Mouse (Mus musculus): ENCODE measurements around the gene Ccr10. TPM values are rescaled to one million over a fixed set of nuclear protein-coding genes. Genes with fewer than 3 reads are reported as not detected.
A peak's percentile ranks its signal among the peaks of the same experiment; 100 is the strongest.

The Ccr10 gene
- polyA plus RNA-seq, 1 experiment from 2014 or later = 0.10 TPM

DNA sequence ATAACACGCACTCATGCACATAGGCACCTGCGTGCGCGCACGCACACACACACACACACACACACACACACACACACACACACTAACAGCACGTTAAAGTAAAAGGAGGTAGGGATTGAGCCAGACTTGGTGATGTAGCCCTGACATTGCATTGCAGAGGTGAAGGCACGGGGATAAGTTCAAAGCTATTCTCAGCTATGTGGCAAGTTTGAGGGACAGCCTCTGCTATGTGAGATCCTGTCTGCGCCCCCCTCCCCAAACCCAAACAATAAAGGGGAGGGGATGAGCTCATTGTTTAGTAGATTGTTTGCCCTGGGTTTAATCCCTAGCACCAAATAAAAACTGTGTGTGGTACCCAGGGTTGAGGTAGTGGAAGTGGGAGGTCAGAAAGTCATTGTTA, 34.2 kb downstream of the Ccr10 start:
- Histone ChIP-seq H3K4me1 (peaks cover 17% of the 10 kb centered on the region), H3K36me3 (no peaks in the 10 kb centered on the region), H3K9me3 (no peaks in the 10 kb centered on the region), H3K9ac (replicated peaks) (no peak overlapping the region), H3K27ac (replicated peaks) (no peak overlapping the region), H3K4me3 (no peak overlapping the region), H3K4me2 (replicated peaks) (no peak overlapping the region), H3K27me3 (peaks cover 13% of the 10 kb centered on the region)
- no peak for ATAC-seq (ENCODE audit: low FRiP score, low read depth)
- WGBS = 79% methylated on average over 8 of the region's 8 CpGs

DNA sequence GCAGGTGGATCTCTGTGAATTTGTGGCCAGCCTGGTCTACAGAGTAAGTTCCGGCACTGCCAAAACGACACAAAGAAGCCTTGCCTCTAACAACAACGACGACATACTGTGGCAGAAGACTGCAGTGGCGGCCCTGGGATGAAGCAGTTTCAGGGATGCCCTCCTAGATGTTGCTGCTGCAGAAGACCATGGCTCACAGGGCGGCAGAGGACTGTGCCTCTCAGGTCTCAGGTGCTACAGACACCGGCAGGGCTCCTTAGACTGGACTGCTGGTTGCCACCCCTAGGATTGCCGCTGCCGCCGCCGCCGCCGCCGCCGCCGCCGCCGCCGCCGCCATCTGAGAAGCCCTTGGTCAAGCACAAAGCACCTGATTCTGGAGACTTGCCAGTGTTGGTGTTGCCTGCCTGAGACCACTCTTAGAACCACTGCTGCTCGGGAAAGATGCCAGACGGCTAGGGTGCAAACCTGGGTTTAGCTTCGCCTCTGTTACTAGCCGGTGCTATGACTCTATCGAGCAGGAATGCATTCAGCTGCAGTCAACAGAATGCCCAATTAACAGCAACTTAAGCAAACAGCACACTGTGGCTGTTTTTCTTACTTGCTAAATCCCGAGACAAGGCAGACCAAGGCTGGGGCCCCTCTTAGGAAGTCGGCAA, 35.0 kb downstream of the Ccr10 start:
- peaks cover 13% of the 10 kb centered on the region for H3K27me3 ChIP-seq
- ATAC-seq (ENCODE audit: low FRiP score, low read depth) = no peak
- H3K27ac ChIP-seq (replicated peaks) = no peak overlapping the region
- peak overlapping the region; percentile 24 for H3K4me3 ChIP-seq
- H3K9ac ChIP-seq (replicated peaks) = no peak overlapping the region
- H3K9me3 ChIP-seq = no peaks in the 10 kb centered on the region
- H3K36me3 ChIP-seq = no peaks in the 10 kb centered on the region
- H3K4me1 ChIP-seq = peaks cover 17% of the 10 kb centered on the region
- 41% methylated on average over 27 of the region's 27 CpGs for WGBS
- peak overlapping the region; percentile 42 for H3K4me2 ChIP-seq (replicated peaks)

DNA sequence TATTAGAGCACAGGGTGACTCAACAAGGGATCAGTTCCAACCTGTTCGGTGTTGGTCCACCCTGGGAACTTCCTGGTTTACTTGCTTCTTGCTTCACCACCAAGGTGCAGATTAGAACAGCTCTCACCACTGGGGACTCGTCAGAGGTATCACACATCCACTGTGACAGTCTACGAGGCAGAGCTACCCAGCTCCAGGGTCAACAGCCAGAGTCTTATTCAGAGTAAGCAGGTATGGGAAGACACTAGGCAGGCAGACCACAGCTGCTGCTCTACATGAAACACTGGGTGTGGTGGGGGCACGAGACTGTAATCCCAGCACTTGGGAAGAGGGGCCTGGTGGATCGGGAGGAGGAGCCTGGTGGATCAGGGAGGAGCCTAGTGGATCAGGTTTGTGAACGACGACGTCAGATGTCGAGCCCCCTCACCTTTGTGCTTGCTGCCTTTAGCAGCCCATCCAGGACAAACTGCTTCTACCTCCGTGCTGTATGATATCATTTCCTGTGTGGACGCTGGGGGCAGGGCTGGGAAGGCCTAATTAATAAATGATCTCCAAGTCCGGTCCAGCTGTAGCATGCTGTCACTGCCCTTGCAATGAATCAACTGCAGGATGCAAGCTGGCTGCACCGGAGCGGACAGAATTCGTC, 36.6 kb downstream of the Ccr10 start:
- no peak; the same call in 1 of the 2 replicates for ATAC-seq (ENCODE audit: low FRiP score, low read depth)
- Histone ChIP-seq H3K27ac (replicated peaks) (peak overlapping the region; percentile 35), H3K36me3 (no peaks in the 10 kb centered on the region), H3K4me3 (peak overlapping the region; percentile 14; the same call in 1 of the 2 replicates), H3K4me1 (peaks cover 13% of the 10 kb centered on the region), H3K4me2 (replicated peaks) (peak overlapping the region; percentile 32), H3K9ac (replicated peaks) (peak overlapping the region; percentile 11; the same call in 1 of the 2 replicates), H3K27me3 (peaks cover 13% of the 10 kb centered on the region), H3K9me3 (no peaks in the 10 kb centered on the region)
- WGBS = 29% methylated on average over 15 of the region's 15 CpGs

DNA sequence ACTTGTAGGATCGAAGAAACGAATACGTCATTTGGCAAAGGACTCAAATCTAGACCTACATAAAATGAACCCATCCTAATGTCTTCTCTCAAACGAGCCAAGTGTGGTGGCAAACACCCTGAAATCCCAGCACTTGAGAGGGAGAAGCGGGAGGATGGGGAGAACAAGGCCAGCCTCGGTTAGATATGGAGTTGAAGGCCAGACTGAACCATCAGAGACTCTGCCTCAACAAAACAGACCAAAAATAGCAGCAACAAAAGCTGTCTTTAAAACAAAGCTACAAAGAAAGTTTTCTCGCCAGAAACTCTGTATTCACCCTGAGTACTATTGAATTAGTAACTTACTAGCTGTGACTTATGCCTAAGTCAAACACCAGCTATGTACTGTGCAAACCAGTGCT, 38.2 kb downstream of the Ccr10 start:
- Histone ChIP-seq H3K9me3 (no peaks in the 10 kb centered on the region), H3K4me1 (peaks cover 9% of the 10 kb centered on the region; the same call in 1 of the 2 replicates), H3K36me3 (no peaks in the 10 kb centered on the region), H3K27ac (replicated peaks) (no peak overlapping the region), H3K27me3 (peaks cover 12% of the 10 kb centered on the region), H3K4me3 (no peak overlapping the region), H3K9ac (replicated peaks) (no peak overlapping the region), H3K4me2 (replicated peaks) (no peak overlapping the region)
- WGBS = 84% methylated on average over 7 of the region's 7 CpGs
- ATAC-seq (ENCODE audit: low FRiP score, low read depth) = no peak

DNA sequence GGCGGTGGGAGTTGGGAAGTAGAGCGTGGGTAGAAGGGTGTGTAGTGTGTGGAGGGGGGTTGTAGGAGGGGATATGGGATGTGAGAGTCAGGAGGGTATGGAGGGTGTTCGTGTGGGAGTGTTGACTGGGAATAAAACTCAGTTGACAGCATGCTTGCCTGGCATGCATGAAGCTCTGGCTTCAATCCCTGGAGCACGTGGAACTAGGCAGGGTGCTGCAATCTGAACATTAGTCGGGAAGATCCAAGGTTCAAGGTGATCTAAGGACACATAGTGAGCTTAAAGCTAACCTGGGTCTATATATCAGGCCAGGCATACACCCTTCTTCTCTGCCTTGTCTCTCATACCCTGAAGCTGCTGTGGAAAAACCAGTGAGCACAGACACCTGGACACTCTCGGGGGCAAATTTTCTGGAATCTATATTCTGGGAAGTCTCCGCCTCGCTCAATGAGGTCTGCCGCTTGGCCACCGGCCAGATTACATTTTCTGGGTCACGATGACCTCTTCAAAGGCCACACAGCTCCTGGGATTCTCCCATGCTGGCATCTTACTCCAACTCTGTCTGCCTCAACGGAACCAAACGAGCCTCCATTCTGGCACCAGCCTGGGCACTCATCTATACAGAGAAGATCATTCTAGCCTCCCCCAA, 40.9 kb downstream of the Ccr10 start:
- Histone ChIP-seq H3K9ac (replicated peaks) (no peak overlapping the region), H3K4me3 (no peak overlapping the region), H3K4me1 (peaks cover 6% of the 10 kb centered on the region; the same call in 1 of the 2 replicates), H3K27ac (replicated peaks) (no peak overlapping the region), H3K36me3 (no peaks in the 10 kb centered on the region), H3K27me3 (no peaks in the 10 kb centered on the region; the same call in 1 of the 2 replicates), H3K4me2 (replicated peaks) (no peak overlapping the region), H3K9me3 (no peaks in the 10 kb centered on the region)
- no peak for ATAC-seq (ENCODE audit: low FRiP score, low read depth)
- WGBS = 84% methylated on average over 13 of the region's 13 CpGs

DNA sequence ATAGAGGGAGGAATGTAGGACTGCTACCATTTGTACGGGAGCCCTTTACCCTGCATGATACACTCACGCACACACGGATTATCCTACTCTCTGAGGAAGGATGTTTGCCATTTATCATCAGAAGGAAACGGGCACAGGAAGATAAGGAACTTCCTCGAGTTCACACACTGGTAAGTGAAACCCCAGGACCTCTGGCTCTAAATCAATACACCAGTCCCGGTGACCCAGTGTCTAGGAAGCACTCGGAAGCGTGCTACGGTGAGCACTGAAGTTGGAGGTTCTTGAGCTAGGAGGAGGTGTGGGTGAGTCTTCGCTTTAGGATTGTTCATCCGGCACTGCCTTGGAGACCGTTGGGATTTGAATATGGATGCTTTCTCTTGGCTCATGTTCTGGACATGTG, 42.2 kb downstream of the Ccr10 start:
- no peak overlapping the region for H3K4me2 ChIP-seq (replicated peaks)
- H3K9me3 ChIP-seq = no peaks in the 10 kb centered on the region
- H3K9ac ChIP-seq (replicated peaks) = no peak overlapping the region
- no peaks in the 10 kb centered on the region for H3K4me1 ChIP-seq
- ATAC-seq (ENCODE audit: low FRiP score, low read depth) = no peak
- no peaks in the 10 kb centered on the region; the same call in 1 of the 2 replicates for H3K27me3 ChIP-seq
- H3K27ac ChIP-seq (replicated peaks) = no peak overlapping the region
- H3K4me3 ChIP-seq = no peak overlapping the region
- H3K36me3 ChIP-seq = no peaks in the 10 kb centered on the region
- WGBS = 83% methylated on average over 12 of the region's 12 CpGs

DNA sequence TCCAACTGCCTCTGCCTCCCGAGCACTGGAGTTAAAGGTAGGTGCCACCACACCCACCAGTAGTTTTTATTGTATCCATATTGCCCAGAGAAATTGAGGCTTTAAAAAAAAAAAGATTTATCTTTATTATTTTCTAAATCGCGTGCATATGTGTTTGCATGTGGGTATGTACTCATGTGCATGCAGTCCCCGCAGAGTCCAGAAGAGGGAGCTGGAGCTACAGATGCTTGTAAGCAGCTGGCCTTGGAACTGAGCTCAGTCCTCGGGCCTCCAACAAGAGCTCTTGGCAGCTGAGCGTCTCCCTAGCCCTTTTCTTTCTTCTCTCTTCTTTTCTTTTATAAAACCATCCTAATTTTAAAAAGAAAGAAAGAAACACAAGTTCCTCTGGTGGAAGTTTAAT, 43.5 kb downstream of the Ccr10 start:
- ATAC-seq (ENCODE audit: low FRiP score, low read depth) = no peak
- no peak overlapping the region for H3K9ac ChIP-seq (replicated peaks)
- no peak overlapping the region for H3K27ac ChIP-seq (replicated peaks)
- H3K4me2 ChIP-seq (replicated peaks) = no peak overlapping the region
- no peaks in the 10 kb centered on the region; the same call in 1 of the 2 replicates for H3K27me3 ChIP-seq
- H3K4me1 ChIP-seq = no peaks in the 10 kb centered on the region
- peaks cover 8% of the 10 kb centered on the region for H3K36me3 ChIP-seq
- WGBS = 88% methylated on average over 6 of the region's 6 CpGs
- H3K9me3 ChIP-seq = peaks cover 5% of the 10 kb centered on the region; the same call in 1 of the 2 replicates
- no peak overlapping the region for H3K4me3 ChIP-seq

DNA sequence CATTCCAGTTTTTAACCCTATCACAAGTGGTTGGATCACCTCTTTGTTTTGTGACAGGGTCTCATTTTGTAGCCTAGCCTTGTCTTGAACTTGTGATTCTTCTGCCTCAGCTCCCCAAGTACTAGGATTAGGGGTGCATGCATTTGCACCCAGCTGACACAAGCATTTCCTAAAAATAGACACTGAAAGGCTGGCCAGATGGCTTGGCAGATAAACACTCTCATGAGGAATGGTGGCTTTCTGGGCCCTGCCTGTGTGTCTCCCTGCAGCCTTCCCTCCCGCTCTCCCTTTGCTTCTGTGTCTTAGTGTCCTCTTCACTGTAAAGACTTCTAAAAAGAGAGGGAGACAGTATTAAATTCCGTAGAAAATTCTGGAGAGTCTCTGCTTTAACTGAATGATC, 44.1 kb downstream of the Ccr10 start:
- Histone ChIP-seq H3K27me3 (no peaks in the 10 kb centered on the region; the same call in 1 of the 2 replicates), H3K9ac (replicated peaks) (no peak overlapping the region), H3K4me1 (no peaks in the 10 kb centered on the region), H3K4me2 (replicated peaks) (no peak overlapping the region), H3K4me3 (no peak overlapping the region), H3K36me3 (peaks cover 13% of the 10 kb centered on the region), H3K9me3 (peaks cover 5% of the 10 kb centered on the region; the same call in 1 of the 2 replicates), H3K27ac (replicated peaks) (no peak overlapping the region)
- 96% methylated on average over 2 of the region's 2 CpGs for WGBS
- no peak for ATAC-seq (ENCODE audit: low FRiP score, low read depth)

DNA sequence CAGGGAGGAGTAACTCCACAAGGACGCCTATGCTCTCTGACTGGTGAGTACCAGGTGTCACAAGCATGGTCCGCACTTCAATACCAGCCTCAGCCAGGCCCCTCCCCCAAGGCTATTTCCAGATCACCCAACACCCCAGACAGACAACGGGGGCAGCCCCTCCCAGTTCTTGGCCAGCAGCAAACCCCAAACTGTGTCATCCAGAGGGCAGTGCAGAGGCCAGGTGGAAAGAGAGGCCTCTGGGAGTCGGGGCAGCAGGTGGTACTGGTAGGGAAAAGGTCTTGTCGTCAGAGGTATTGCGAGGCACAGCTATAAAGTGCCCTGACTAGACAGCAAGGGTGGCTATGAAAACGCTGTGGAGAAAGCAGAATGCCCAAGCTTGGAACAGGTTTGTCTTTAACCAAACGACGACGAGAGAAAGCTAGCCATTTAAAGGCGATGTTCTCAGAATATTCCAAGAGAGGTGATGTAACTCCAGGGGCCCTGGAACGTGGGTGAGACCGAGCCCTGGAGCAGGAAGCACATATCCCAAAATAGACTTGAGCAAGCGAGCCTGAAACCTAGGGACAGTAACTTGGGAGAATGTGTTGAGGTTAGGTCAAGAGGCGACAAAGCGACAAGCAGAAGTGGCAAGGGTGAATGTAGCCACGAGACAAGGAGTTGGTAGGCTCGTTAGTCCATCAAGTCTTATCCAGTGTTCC, 45.0 kb downstream of the Ccr10 start:
- WGBS = 53% methylated on average over 18 of the region's 18 CpGs
- Histone ChIP-seq H3K9ac (replicated peaks) (no peak overlapping the region), H3K4me3 (no peak overlapping the region), H3K9me3 (peaks cover 5% of the 10 kb centered on the region; the same call in 1 of the 2 replicates), H3K4me1 (no peaks in the 10 kb centered on the region), H3K36me3 (peaks cover 23% of the 10 kb centered on the region), H3K4me2 (replicated peaks) (no peak overlapping the region), H3K27me3 (no peaks in the 10 kb centered on the region; the same call in 1 of the 2 replicates), H3K27ac (replicated peaks) (no peak overlapping the region)
- no peak for ATAC-seq (ENCODE audit: low FRiP score, low read depth)

DNA sequence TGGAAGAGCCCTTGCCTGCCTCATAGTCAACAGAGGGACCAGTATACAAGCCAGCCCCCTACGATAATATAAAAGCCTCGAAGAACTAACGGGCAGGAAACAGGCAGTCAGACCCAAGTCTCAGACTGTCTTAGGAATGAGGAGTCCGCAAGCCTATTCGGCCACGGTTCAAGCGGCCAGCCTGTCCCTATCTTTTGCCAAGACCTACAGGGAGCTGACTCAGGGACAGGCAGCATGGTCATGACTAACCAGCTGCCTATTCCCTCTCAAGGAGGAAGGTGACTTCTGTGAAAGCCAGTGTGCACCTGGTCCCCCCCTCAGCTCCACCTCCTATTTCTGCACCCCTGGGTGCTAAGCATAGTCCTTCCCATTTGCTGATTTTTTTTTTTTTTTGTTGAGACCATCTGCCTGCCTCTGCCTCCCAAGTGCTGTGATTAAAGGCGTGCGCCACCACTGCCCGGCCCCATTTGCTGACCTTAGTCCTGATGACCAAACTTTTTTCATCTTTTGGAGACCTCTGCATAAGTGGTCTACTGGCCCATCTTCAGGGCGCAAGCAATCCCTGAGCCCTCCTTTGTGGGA, 46.2 kb downstream of the Ccr10 start:
- ATAC-seq (ENCODE audit: low FRiP score, low read depth) = no peak

DNA sequence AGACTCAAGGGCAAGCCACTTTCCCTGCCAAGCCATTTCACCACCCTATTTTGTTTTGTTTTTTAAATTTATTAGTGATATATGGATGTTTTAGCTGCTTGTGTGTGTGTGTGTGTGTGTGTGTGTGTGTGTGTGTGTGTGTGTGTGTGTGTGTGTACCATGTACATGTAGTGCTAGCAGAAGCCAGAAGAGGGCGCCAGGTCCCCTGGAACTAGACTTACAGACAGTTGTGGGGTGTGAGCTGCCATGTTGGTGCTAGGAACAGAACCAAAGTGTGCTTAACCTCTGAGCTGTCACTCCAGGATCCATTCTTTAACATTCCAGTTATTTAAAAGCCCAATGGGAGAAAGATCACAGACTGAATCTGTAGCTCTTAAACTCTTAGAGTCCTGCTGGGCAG, 48.2 kb downstream of the Ccr10 start:
- peaks cover 5% of the 10 kb centered on the region; the same call in 1 of the 2 replicates for H3K9me3 ChIP-seq
- H3K36me3 ChIP-seq = peaks cover 49% of the 10 kb centered on the region
- ATAC-seq (ENCODE audit: low FRiP score, low read depth) = no peak
- H3K27ac ChIP-seq (replicated peaks) = no peak overlapping the region
- no peak overlapping the region for H3K4me2 ChIP-seq (replicated peaks)
- no peak overlapping the region for H3K9ac ChIP-seq (replicated peaks)
- WGBS = 92% methylated on average over 1 of the region's 1 CpGs
- no peaks in the 10 kb centered on the region for H3K4me1 ChIP-seq
- H3K4me3 ChIP-seq = no peak overlapping the region
- no peaks in the 10 kb centered on the region for H3K27me3 ChIP-seq

More for the DNA sequence above, 46.2 kb downstream of the Ccr10 start:
- Histone ChIP-seq H3K9me3 (peaks cover 5% of the 10 kb centered on the region; the same call in 1 of the 2 replicates), H3K27ac (replicated peaks) (no peak overlapping the region), H3K4me3 (no peak overlapping the region), H3K9ac (replicated peaks) (no peak overlapping the region), H3K36me3 (peaks cover 30% of the 10 kb centered on the region), H3K4me2 (replicated peaks) (no peak overlapping the region), H3K27me3 (no peaks in the 10 kb centered on the region), H3K4me1 (no peaks in the 10 kb centered on the region)
- WGBS = 86% methylated on average over 11 of the region's 11 CpGs

Measured in midbrain, embryonic 12.5 days (tissue).